Mouse (Mus musculus): ENCODE data around the gene Olfr314.
A peak's percentile ranks its signal among the peaks of the same experiment; 100 is the strongest.
"Not testable (repeated sequence)": the region's sequence is repeated elsewhere in the genome, so short reads cannot be mapped to it uniquely, and the experiment has no call there.

The Olfr314 gene

GRCm38 (mm10) chr11:58782480-58783089 is at the start of gene Olfr314:
Gene Olfr314, plus strand, starts transcription at chr11:58782952.
- DNase-seq (ENCODE audit: low spot score in 2 of 2) = no peak

- DNase-seq (ENCODE audit: low spot score in 2 of 2) = no peak
Measured at GRCm38 (mm10) chr11:58733372-58733771, 49.4 kb upstream of the Olfr314 start.

DNA sequence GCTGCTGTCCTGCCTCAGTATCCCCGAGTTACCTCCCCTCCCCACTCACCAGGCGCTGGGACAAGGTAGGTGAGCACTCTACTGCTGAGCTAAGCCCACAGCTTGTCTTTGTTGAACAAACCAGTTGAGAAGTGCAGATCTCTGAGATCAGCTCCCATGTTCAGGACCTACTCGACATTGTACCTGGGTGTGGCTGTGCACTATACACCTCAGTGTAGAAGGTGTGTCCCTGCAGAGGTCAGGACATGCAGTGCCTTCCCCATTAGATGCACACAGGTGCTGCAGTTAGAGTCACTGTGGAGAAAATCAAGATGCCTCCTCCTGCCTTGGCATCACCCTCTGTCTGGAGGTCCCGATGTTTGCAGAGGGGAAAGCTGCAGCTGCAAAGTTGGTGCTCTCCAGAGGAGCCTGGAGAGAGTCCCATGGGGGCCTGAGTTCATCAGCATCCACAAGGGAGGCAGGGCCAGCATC is 43.9 kb upstream of the Olfr314 start, which contains the start of gene Olfr317:
TSS of gene Olfr317 (minus strand) at position 421 of the 471 bp plus-strand sequence.
- DNase-seq (ENCODE audit: low spot score in 2 of 2) = no peak

DNA sequence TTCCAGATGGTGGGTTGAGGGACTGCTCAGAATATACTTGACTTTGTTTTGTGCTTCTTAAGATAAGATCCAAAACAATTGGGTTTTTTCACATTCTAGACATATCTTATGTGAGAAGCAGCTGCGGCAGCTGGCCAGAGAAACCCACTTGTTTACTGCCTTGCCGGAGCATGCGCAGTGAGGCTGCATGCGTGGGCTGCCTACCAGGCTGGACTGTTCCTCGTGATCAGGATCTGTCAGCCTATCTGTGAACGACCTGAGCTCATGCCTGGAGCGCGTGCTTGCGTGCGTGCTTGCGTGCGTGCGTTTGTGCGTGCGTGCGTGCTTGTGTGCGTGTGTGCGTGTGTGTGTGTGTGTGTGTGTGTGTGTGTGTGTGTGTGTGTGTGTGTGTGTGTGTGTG is 31.7 kb upstream of the Olfr314 start:
- not testable (repeated sequence) for DNase-seq (ENCODE audit: low spot score in 2 of 2)

DNA sequence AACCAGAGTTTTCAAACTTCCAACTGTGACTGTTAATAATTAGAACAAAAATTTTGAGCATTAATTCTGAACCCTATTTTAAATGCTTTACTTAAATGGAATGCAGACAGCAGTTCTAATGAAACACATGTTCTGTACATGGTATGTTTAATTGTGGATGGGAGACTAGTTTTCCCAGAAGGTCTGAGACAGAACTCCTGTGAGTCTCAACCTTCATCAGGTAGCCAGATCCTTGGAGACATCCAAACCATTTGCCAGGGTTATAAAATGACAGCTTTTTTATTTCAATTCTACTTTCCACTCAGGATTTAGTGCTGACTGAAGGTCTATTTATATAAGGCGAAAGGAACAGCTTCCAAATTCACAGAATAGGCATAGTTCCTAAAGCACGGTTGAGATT is 30.3 kb upstream of the Olfr314 start, which contains the start of gene Olfr316:
TSS of gene Olfr316 (plus strand) at position 301 of the 400 bp plus-strand sequence.
- DNase-seq (ENCODE audit: low spot score in 2 of 2) = no peak

DNA sequence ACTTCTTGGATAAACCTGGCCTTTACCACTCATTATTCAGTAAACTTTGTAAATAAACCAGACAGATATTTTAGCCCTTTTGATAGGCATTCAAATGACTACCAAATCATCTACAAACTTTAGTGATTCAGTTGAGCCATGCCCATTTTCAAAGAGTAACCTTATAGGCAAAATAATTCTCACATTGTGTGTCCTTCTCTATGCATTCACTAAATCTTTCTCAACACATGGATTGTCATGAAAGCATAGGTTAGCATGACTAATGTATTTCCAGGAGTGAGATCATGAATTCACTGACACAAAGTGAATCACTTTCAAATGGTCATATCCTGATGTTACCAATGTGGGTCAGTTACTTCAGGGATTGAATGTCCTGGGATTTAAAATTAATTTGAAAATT is 9.9 kb upstream of the Olfr314 start, which contains the start of gene Olfr315:
TSS of gene Olfr315 (plus strand) at position 301 of the 400 bp plus-strand sequence.
- no peak for DNase-seq (ENCODE audit: low spot score in 2 of 2)

GRCm38 (mm10) chr11:58784182-58784581 is 1.4 kb downstream of the Olfr314 start:
- DNase-seq (ENCODE audit: low spot score in 2 of 2) = no peak

DNA sequence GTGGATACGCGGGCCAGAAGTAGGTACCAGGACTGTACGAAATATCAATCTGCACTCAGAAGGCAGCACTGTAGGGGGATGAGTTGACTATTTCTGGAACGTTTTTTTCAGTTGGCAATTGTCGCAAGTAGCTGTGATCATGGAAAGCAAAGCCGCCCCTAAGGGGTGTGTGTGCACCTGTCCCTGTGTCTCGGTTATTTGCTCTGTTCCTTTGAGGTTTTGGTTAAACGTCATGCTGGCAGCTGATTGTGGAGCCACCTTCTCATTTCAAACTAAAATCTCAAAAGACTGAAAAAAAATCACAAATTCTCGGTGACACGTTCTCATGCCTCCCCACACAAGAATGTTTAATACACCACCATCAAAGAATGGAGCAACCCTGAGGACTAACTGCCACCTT is 4.9 kb downstream of the Olfr314 start:
- DNase-seq (ENCODE audit: low spot score in 2 of 2) = no peak

GRCm38 (mm10) chr11:58788346-58788745 is 5.6 kb downstream of the Olfr314 start:
- DNase-seq (ENCODE audit: low spot score in 2 of 2) = peak; percentile 23 to 26

DNA sequence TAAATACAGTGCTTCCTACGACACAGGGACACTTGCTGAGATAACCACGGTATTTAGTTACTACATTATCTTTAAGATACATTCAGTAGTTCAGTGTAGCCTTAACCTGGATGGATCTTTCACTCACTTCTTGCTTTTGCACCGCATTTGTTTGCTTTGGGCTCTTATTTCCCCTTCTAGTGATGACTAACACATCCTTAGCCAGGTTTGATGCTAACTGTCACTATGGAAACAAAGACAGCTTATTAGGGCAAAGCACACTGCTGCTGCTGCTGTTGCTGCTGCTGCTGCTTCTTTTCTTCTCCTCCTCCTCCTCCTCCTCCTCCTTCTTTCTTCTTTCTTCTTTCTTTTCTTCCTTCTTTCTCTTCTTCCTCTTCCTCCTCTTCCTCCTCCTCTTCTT is 6.8 kb downstream of the Olfr314 start:
- peak; percentile 10 to 16 for DNase-seq (ENCODE audit: low spot score in 2 of 2)

GRCm38 (mm10) chr11:58790053-58790452 is 7.3 kb downstream of the Olfr314 start:
- DNase-seq (ENCODE audit: low spot score in 2 of 2) = peak; percentile 33 to 48

- no peak for DNase-seq (ENCODE audit: low spot score in 2 of 2)
Measured at GRCm38 (mm10) chr11:58790646-58791045, 7.9 kb downstream of the Olfr314 start.

DNA sequence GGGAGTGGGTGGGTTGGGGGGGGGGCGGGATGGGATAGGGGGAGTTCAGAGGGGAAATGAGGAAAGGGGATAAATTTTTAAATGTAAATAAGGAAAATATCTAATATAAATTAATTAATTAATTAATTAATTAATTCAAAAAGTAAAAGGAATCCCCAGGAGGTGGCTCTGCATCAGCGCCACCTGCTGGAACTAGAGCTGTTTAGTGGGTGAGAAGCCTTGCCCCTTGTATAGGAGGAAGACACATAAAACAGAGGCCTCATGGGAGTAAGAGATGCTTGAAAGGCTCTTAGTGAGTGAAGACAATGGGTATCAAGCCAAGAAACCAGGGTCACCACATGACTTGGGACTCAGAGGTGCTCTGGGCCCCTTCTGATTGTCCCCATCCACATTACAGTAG is 13.1 kb downstream of the Olfr314 start:
- DNase-seq (ENCODE audit: low spot score in 2 of 2) = peak in 1 of 2 experiments; percentile 19

GRCm38 (mm10) chr11:58796850-58797249 is 14.1 kb downstream of the Olfr314 start:
- DNase-seq (ENCODE audit: low spot score in 2 of 2) = no peak

DNA sequence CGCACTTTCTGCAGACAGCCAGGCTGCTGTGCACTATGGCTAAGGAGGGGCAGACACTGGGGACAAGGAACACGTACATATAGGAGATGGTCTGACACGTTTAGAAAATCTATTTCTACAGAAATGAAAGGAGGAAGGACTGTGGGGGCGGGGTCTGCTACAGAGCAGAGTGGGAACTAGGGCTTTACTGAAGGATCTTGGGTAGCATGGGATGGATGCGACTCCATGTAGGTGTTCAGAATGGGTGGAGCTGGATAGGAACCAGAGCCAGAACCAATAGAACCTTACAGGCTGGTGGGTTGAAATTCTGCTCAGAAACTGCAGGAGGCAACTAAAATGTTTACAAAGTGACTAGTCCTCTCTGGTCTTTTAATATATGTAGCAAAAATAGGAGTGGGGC is 17.0 kb downstream of the Olfr314 start:
- no peak for DNase-seq (ENCODE audit: low spot score in 2 of 2)

DNA sequence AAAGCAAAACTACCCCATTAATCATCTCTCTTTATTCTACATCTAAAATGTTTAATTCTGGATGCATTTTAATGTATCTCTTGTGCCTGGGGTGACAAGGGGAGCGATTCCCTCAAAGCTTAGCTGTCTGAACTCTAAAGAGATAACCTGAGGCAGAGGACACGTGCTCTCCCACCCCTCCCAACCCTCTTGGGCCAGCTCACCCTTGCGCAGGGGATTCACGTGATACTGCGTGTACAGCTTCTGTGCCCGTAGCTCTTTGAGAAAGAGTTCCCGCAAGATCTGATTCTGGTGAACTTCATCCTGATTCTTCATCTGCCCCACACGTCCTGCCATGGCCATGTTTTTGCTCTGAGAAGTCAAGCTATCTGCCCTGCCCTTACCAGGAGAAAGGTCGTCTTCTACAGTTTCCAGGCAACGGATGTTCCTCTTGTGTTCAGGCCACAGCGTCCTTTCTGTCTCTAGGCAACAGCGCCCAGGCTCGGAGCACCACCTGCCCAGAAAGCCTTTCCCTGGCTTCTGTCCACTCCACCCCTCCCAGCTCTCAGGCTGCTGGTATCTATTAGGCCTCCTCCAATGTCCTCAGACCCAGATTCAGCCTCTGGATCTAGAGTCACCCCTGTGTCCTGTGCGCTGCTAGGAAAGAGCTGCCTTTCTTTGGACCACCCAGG is 18.9 kb downstream of the Olfr314 start, which contains the start of gene Fam183b:
TSS of gene Fam183b (minus strand) at position 403 of the 671 bp plus-strand sequence.
- DNase-seq (ENCODE audit: low spot score in 2 of 2) = no peak

DNA sequence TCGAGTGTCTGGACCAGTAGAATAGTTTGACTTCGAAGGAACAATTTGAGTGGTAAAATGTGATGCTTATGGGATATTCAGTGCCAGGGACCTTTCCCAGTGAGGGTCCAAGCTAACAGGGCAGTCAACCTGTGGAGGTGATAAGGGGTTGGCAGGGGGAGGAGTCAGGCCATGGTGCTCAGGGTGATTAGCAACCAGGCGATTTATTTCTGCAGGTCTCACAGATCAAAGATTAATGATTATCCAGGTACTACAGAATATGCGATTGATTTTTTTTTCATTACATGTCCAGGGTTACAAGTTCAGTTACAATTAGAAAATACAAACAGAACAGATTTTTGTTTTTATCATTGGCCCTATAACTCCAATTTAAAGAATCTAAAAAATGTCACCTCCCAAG is 21.1 kb downstream of the Olfr314 start:
- DNase-seq (ENCODE audit: low spot score in 2 of 2) = no peak

- no peak for DNase-seq (ENCODE audit: low spot score in 2 of 2)
Measured at GRCm38 (mm10) chr11:58804393-58804792, 21.6 kb downstream of the Olfr314 start.

GRCm38 (mm10) chr11:58812001-58812400 is 29.2 kb downstream of the Olfr314 start:
- DNase-seq (ENCODE audit: low spot score in 2 of 2) = no peak

GRCm38 (mm10) chr11:58814700-58815099 is 31.9 kb downstream of the Olfr314 start, which contains the start of gene Olfr313:
Gene Olfr313, plus strand, starts transcription at chr11:58815000.
- DNase-seq (ENCODE audit: low spot score in 2 of 2) = not testable (repeated sequence)

- DNase-seq (ENCODE audit: low spot score in 2 of 2) = no peak
Measured at GRCm38 (mm10) chr11:58815676-58816075, 32.9 kb downstream of the Olfr314 start.

GRCm38 (mm10) chr11:58828937-58829336 is 46.2 kb downstream of the Olfr314 start, which contains the start of gene Olfr312:
Gene Olfr312, plus strand, starts transcription at chr11:58829237.
- not testable (repeated sequence) for DNase-seq (ENCODE audit: low spot score in 2 of 2)

- no peak for DNase-seq (ENCODE audit: low spot score in 2 of 2)
Measured at GRCm38 (mm10) chr11:58829764-58830163, 47.0 kb downstream of the Olfr314 start.

Measured in spleen, postnatal 36 days (tissue).